Mouse (Mus musculus): ENCODE data around the gene Fbxl7. TPM values are rescaled to one million over a fixed set of nuclear protein-coding genes. Genes with fewer than 3 reads are reported as not detected.

Gene Fbxl7
- polyA plus RNA-seq, 1 experiment from 2014 or later, result 8.5 TPM

- 84% methylated on average over 2 of the region's 2 CpGs for WGBS
- Histone ChIP-seq H3K9ac (ENCODE audit: low read length) (no peak overlapping the region), H3K9me3 (replicated peaks; ENCODE audit: control insufficient read depth, low read length) (no peaks in the 10 kb centered on the region), H3K4me1 (ENCODE audit: control insufficient read depth, insufficient read depth, low read length) (no peaks in the 10 kb centered on the region), H3K27ac (ENCODE audit: low read length) (no peak overlapping the region), H3K4me3 (ENCODE audit: low read length) (no peak overlapping the region), H3K36me3 (ENCODE audit: control insufficient read depth, insufficient read depth) (no peaks in the 10 kb centered on the region), H3K27me3 (ENCODE audit: control insufficient read depth, insufficient read depth, low read length) (no peaks in the 10 kb centered on the region), H3K4me2 (ENCODE audit: low read depth, low read length) (no peak overlapping the region)
- ATAC-seq (replicated peaks; ENCODE audit: extremely low read depth, insufficient read depth, low FRiP score), result no peak
These were observed 9.4 kb downstream of the Fbxl7 start for GRCm38 (mm10) chr15:26885979-26886378.

DNA sequence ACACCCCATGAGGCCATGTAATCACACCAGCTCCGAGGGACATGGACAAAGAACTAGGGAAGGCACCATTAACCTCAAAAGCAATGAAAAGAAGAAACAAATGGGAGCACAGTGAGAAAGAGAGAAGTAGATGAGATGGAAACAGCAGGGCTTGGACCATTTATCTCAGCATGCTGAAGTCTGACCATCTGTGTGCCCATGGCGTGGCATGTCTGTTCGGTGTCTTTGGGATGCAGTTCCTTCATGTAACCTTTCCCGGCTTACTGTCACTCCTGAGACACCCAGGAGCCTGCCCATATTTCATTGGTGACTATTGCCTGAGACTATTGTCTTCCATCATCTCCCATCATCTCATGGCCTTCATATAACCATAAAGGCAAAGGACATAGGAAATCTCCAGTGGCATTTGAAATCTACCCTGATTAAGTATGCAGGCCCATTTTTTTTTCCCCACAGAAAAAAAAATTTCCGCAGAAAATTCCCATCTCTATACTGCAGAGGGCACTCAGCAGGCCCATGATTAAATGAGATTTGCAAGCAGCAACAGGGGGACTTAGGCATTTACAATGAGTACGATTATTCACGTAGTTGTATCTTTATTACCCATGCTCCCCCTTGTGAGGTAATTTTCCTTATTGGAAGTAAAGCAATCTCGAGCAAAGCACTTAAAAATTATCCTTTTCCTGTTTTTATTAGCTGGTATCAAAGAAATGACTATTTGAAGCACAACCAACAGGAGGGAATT, 15.0 kb downstream of the Fbxl7 start:
- H3K36me3 ChIP-seq (ENCODE audit: control insufficient read depth, insufficient read depth), result no peaks in the 10 kb centered on the region
- ATAC-seq (replicated peaks; ENCODE audit: extremely low read depth, insufficient read depth, low FRiP score), result no peak
- no peak overlapping the region for H3K27ac ChIP-seq (ENCODE audit: low read length)
- no peak overlapping the region for H3K9ac ChIP-seq (ENCODE audit: low read length)
- no peak overlapping the region for H3K4me3 ChIP-seq (ENCODE audit: low read length)
- no peaks in the 10 kb centered on the region for H3K27me3 ChIP-seq (ENCODE audit: control insufficient read depth, insufficient read depth, low read length)
- peaks cover 8% of the 10 kb centered on the region for H3K4me1 ChIP-seq (ENCODE audit: control insufficient read depth, insufficient read depth, low read length)
- H3K9me3 ChIP-seq (replicated peaks; ENCODE audit: control insufficient read depth, low read length), result no peaks in the 10 kb centered on the region
- 76% methylated on average over 8 of the region's 8 CpGs for WGBS
- no peak overlapping the region for H3K4me2 ChIP-seq (ENCODE audit: low read depth, low read length)

DNA sequence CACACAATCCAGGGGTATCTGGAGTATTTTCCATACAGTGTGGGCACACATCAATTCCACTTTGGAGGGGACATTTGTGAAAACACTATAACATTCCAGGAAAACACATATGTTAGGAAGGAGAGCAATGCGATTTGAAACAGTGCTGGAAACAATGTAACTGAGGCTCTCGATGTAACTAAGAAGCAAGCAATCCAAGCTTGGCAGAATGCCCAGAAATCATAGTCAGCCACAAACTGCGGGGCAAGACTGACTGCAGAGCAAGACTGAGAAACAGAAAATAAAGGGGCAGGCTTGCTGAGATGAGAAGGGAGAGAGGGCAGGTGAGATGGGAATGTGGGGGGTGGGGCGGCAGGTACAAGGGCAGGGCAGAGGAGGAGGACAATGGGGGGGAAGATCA, 19.7 kb downstream of the Fbxl7 start:
- Histone ChIP-seq H3K4me1 (ENCODE audit: control insufficient read depth, insufficient read depth, low read length) (peaks cover 11% of the 10 kb centered on the region), H3K27ac (ENCODE audit: low read length) (no peak overlapping the region), H3K36me3 (ENCODE audit: control insufficient read depth, insufficient read depth) (no peaks in the 10 kb centered on the region), H3K9ac (ENCODE audit: low read length) (no peak overlapping the region), H3K4me2 (ENCODE audit: low read depth, low read length) (no peak overlapping the region), H3K27me3 (ENCODE audit: control insufficient read depth, insufficient read depth, low read length) (no peaks in the 10 kb centered on the region), H3K9me3 (replicated peaks; ENCODE audit: control insufficient read depth, low read length) (no peaks in the 10 kb centered on the region), H3K4me3 (ENCODE audit: low read length) (no peak overlapping the region)
- peak; percentile 79 for ATAC-seq (replicated peaks; ENCODE audit: extremely low read depth, insufficient read depth, low FRiP score)
- 20% methylated on average over 4 of the region's 4 CpGs for WGBS

DNA sequence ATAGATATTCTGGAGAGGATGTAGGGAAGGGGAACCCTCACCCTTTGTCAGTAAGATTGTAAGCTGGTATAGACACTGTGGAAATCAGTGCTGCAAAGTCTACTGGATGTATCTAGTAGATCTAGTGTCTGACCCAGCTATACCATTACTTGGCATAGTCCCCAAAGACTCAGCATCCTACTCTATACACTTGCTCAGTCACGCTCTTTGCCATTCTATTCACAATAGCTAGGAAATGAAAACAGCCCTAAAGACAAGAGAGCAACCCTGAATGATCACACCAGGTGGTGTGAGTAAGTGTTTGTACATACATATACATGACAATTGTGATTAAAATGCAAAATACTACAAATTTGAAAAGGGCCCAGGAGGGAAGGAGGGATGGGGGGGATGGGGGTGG, 23.1 kb downstream of the Fbxl7 start:
- H3K4me2 ChIP-seq (ENCODE audit: low read depth, low read length), result no peak overlapping the region
- H3K9ac ChIP-seq (ENCODE audit: low read length), result no peak overlapping the region
- no peak overlapping the region for H3K4me3 ChIP-seq (ENCODE audit: low read length)
- H3K36me3 ChIP-seq (ENCODE audit: control insufficient read depth, insufficient read depth), result no peaks in the 10 kb centered on the region
- no peaks in the 10 kb centered on the region for H3K9me3 ChIP-seq (replicated peaks; ENCODE audit: control insufficient read depth, low read length)
- H3K27ac ChIP-seq (ENCODE audit: low read length), result no peak overlapping the region
- H3K4me1 ChIP-seq (ENCODE audit: control insufficient read depth, insufficient read depth, low read length), result peaks cover 13% of the 10 kb centered on the region
- ATAC-seq (replicated peaks; ENCODE audit: extremely low read depth, insufficient read depth, low FRiP score), result no peak
- whole genome bisulfite sequencing, result 80% methylated on average over 1 of the region's 1 CpGs
- no peaks in the 10 kb centered on the region for H3K27me3 ChIP-seq (ENCODE audit: control insufficient read depth, insufficient read depth, low read length)

DNA sequence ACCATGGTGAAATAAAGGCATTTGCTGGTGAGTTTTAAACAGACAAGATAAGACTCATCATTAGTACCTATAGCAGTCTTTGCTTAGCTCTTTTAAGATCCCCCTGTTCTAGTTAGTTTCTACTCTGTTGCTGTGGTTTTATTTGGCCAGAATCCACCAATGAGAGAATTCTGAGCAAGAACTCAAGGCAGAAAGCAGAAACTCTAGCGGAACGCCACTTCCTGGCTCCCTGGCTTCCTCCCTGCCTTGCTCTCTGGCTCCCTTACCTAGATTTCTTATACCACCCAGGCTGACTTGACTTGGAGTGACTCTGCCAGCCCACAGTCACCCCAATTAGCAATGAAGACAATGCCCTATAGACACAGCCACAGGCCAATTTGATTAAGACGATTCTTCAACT, 26.2 kb downstream of the Fbxl7 start:
- Histone ChIP-seq H3K27ac (ENCODE audit: low read length) (no peak overlapping the region), H3K4me3 (ENCODE audit: low read length) (no peak overlapping the region), H3K9ac (ENCODE audit: low read length) (no peak overlapping the region), H3K4me1 (ENCODE audit: control insufficient read depth, insufficient read depth, low read length) (peaks cover 3% of the 10 kb centered on the region), H3K9me3 (replicated peaks; ENCODE audit: control insufficient read depth, low read length) (no peaks in the 10 kb centered on the region), H3K27me3 (ENCODE audit: control insufficient read depth, insufficient read depth, low read length) (no peaks in the 10 kb centered on the region), H3K4me2 (ENCODE audit: low read depth, low read length) (no peak overlapping the region), H3K36me3 (ENCODE audit: control insufficient read depth, insufficient read depth) (no peaks in the 10 kb centered on the region)
- WGBS, result 65% methylated on average over 3 of the region's 3 CpGs
- no peak for ATAC-seq (replicated peaks; ENCODE audit: extremely low read depth, insufficient read depth, low FRiP score)

DNA sequence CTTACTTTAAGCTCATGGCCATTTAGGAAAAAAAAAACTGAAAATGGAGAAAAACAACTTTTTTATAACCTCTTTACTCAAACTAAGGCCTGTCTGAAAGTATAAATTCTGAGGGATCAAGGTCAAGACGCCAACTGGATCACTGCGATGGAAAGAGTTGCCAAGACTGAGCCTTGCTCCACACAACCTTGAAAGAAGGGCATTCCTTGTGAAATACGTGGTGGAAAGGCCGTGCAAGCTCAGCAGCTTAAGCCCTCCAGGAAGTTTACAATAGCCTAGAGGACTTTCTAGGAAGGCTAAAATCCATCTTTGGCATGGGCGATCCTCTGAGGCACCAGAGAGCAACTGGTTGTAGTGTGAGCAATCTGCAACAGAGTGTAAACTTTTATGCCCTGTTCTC, 27.9 kb downstream of the Fbxl7 start:
- Histone ChIP-seq H3K9me3 (replicated peaks; ENCODE audit: control insufficient read depth, low read length) (no peaks in the 10 kb centered on the region), H3K4me3 (ENCODE audit: low read length) (no peak overlapping the region), H3K36me3 (ENCODE audit: control insufficient read depth, insufficient read depth) (no peaks in the 10 kb centered on the region), H3K9ac (ENCODE audit: low read length) (no peak overlapping the region), H3K27me3 (ENCODE audit: control insufficient read depth, insufficient read depth, low read length) (no peaks in the 10 kb centered on the region), H3K4me1 (ENCODE audit: control insufficient read depth, insufficient read depth, low read length) (peaks cover 3% of the 10 kb centered on the region), H3K27ac (ENCODE audit: low read length) (no peak overlapping the region), H3K4me2 (ENCODE audit: low read depth, low read length) (no peak overlapping the region)
- WGBS, result 70% methylated on average over 5 of the region's 5 CpGs
- ATAC-seq (replicated peaks; ENCODE audit: extremely low read depth, insufficient read depth, low FRiP score), result no peak

GRCm38 (mm10) chr15:26862173-26862572, 33.2 kb downstream of the Fbxl7 start:
- Histone ChIP-seq H3K9ac (ENCODE audit: low read length) (no peak overlapping the region), H3K4me1 (ENCODE audit: control insufficient read depth, insufficient read depth, low read length) (no peaks in the 10 kb centered on the region), H3K4me3 (ENCODE audit: low read length) (no peak overlapping the region), H3K36me3 (ENCODE audit: control insufficient read depth, insufficient read depth) (no peaks in the 10 kb centered on the region), H3K27me3 (ENCODE audit: control insufficient read depth, insufficient read depth, low read length) (no peaks in the 10 kb centered on the region), H3K9me3 (replicated peaks; ENCODE audit: control insufficient read depth, low read length) (no peaks in the 10 kb centered on the region), H3K4me2 (ENCODE audit: low read depth, low read length) (no peak overlapping the region), H3K27ac (ENCODE audit: low read length) (no peak overlapping the region)
- 78% methylated on average over 2 of the region's 2 CpGs for WGBS
- ATAC-seq (replicated peaks; ENCODE audit: extremely low read depth, insufficient read depth, low FRiP score), result no peak

DNA sequence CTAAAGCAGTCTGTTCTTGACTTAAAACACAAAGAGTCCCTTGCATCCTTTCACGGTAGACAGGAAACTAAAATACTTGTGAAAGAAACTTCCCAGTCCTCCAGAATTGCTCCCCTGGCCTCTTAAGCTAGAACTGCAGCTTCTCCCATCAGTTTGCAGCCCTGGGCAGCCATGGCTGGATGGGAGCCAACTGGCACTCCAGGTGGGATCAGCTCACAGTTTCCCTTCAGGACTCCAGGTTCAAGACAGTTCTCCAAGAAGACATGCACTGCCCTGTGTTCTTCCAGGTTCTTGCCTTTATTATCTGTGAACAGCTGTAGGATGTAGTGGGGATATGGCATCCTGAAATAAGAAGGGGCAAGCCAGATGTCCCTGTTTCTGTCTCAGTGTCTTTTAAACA, 45.8 kb downstream of the Fbxl7 start:
- no peak overlapping the region for H3K4me2 ChIP-seq (ENCODE audit: low read depth, low read length)
- ATAC-seq (replicated peaks; ENCODE audit: extremely low read depth, insufficient read depth, low FRiP score), result no peak
- no peak overlapping the region for H3K9ac ChIP-seq (ENCODE audit: low read length)
- no peaks in the 10 kb centered on the region for H3K36me3 ChIP-seq (ENCODE audit: control insufficient read depth, insufficient read depth)
- WGBS, result 37% methylated on average over 1 of the region's 1 CpGs
- no peaks in the 10 kb centered on the region for H3K27me3 ChIP-seq (ENCODE audit: control insufficient read depth, insufficient read depth, low read length)
- H3K27ac ChIP-seq (ENCODE audit: low read length), result no peak overlapping the region
- no peak overlapping the region for H3K4me3 ChIP-seq (ENCODE audit: low read length)
- H3K4me1 ChIP-seq (ENCODE audit: control insufficient read depth, insufficient read depth, low read length), result peaks cover 3% of the 10 kb centered on the region; the same call in 1 of the 2 replicates
- no peaks in the 10 kb centered on the region for H3K9me3 ChIP-seq (replicated peaks; ENCODE audit: control insufficient read depth, low read length)

GRCm38 (mm10) chr15:26842216-26842615, 53.2 kb downstream of the Fbxl7 start:
- ATAC-seq (replicated peaks; ENCODE audit: extremely low read depth, insufficient read depth, low FRiP score), result no peak
- Histone ChIP-seq H3K27ac (ENCODE audit: low read length) (no peak overlapping the region), H3K4me2 (ENCODE audit: low read depth, low read length) (no peak overlapping the region), H3K27me3 (ENCODE audit: control insufficient read depth, insufficient read depth, low read length) (no peaks in the 10 kb centered on the region), H3K9me3 (replicated peaks; ENCODE audit: control insufficient read depth, low read length) (no peaks in the 10 kb centered on the region), H3K4me1 (ENCODE audit: control insufficient read depth, insufficient read depth, low read length) (no peaks in the 10 kb centered on the region), H3K9ac (ENCODE audit: low read length) (no peak overlapping the region), H3K36me3 (ENCODE audit: control insufficient read depth, insufficient read depth) (no peaks in the 10 kb centered on the region), H3K4me3 (ENCODE audit: low read length) (no peak overlapping the region)
- 82% methylated on average over 6 of the region's 6 CpGs for WGBS

All from heart, embryonic 16.5 days (tissue).